Mouse (Mus musculus) G1E-ER4 (cell line): ENCODE results near the gene Hoxd3. TPM values are rescaled to one million over a fixed set of nuclear protein-coding genes. Genes with fewer than 3 reads are reported as not detected.

Experiments
- GATA1 ChIP-seq: IDR thresholded peaks from one replicate; pipeline ENCODE4 v1.8.0; 2012; ENCODE audit warnings: low read length, inconsistent platforms
- polyA plus RNA-seq: library from polyadenylated mRNA; stranded (reverse); fragments of >175 nt; gene quantifications from 2 replicates; pipeline ENCODE4 v1.2.3, GENCODE M21; 2012

Gene Hoxd3
- polyA plus RNA-seq, 1 experiment, result not detected

DNA sequence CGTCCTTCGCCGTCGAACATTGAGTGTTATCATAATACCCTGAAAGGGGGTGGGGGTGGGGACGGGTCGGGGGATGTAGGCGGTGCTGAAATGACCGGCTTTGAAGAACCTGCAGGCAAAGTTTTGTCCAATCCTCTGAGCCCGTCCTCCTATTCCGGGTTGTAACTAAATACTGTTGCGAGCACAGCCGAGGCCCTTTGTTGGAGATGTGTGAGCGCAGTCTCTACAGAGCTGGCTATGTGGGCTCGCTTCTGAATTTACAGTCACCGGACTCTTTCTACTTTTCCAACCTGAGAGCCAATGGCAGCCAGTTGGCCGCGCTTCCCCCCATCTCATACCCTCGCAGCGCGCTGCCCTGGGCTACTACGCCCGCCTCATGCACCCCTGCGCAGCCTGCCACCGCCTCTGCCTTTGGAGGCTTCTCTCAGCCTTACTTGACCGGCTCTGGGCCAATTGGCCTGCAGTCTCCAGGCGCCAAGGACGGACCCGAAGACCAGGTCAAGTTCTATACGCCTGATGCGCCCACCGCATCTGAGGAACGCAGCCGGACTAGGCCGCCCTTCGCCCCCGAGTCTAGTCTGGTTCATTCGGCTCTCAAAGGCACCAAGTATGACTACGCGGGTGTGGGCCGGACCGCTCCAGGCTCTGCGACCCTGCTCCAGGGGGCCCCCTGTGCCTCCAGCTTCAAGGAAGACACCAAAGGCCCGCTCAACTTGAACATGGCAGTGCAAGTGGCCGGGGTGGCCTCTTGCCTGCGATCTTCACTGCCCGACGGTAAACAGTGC is 36.7 kb upstream of the Hoxd3 start, which contains the start of gene Hoxd12:
Gene Hoxd12, plus strand, starts transcription at position 133 of the 785 bp plus-strand sequence.
- no peak for TF ChIP-seq GATA1

- TF ChIP-seq GATA1, result no peak
Observed at GRCm38 (mm10) chr2:74675666-74676282, 36.0 kb upstream of the Hoxd3 start.

DNA sequence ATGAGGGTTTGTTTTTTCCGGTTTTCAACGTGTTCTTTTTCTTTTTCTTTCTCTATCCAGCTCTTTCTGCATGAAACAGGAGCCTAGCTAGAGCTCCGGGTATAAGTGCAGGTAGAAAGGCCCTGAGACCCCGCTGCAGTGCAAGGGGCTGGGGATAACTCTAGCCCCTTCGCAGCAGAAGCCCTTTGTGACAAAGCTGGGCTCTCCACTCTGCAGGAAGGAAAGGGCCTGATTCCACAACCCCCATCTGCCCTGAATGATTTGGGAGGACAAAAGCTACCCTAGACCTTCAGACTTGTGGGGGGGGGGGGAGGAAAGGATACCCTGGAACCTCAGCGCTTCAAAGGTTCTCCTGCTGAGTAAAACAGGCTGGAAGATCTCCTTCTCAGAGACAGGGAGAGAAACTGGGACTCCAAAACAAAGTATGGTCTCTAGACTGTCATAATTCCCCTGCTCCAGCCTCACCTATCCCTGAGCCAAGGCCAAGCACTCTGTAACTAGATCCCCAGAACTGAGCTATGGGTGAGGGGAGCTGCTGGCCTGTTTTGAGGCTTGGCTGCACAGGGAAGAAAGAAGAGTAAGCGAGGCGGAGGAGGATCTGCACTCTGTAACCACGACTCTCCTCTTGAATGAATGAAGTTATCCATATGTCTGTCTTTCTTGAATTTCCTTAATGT is 35.2 kb upstream of the Hoxd3 start:
- no peak for TF ChIP-seq GATA1

GRCm38 (mm10) chr2:74677106-74677505 is 34.6 kb upstream of the Hoxd3 start:
- no peak for TF ChIP-seq GATA1

DNA sequence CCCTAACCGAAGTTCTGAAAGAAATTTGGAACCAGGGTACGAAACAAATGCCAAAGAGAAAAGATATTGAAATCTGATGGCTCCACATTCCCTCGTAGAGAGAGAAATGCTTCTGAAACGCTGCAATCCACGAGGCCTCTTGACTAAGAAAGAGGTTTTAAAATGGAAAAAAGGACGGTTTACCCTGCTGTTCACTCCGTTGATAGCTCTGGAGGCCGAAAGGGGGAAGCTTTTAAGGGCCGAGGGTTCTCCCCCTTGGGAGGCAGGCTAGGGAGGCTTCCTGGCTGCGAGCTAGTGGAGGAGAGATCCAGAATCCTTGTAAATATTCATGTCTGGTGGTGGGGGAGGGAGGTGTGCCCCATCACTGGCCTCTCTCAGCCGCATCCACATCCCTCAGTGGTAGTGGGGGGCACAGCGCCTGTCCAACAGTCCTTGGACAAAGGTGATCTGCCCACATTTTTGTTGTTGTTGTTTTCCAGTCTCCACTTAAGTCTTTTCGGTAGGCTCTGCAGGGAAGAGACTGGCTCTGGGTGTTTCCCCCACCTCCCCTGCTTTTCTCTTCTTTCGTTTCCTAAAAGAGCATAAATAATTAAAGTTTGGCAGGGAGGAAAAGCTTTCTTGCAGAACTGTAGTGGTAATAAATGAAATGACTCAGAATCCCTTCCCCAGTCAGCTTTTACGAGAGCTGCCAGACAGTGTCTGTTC is 32.7 kb upstream of the Hoxd3 start, which contains the start of gene Hoxd11:
Gene Hoxd11, plus strand, starts transcription at position 667 of the 705 bp plus-strand sequence.
- TF ChIP-seq GATA1, result no peak

- no peak for TF ChIP-seq GATA1
Observed at GRCm38 (mm10) chr2:74679596-74679971, 32.1 kb upstream of the Hoxd3 start.

DNA sequence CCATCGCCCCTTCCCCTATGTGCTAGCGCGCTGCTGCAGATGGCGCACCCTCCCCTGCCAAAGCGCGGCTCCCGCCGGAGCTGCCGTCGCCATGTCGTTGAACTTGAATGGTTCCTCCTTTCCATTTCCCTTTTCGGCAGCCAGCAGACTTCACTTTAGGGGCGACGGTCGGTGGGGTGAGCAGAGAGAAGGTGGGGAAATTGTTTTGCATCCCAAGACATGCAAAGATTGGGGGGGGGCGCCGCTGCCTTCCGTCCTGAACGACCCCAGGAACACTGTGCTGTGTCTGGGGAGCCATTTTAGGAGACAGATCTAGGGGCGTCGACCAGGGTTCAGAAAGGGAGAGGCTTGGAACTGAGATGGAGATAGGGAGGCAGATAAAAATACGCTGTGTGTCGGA is 31.7 kb upstream of the Hoxd3 start:
- no peak for TF ChIP-seq GATA1

- TF ChIP-seq GATA1, result no peak
Observed at GRCm38 (mm10) chr2:74680561-74681398, 30.9 kb upstream of the Hoxd3 start.

DNA sequence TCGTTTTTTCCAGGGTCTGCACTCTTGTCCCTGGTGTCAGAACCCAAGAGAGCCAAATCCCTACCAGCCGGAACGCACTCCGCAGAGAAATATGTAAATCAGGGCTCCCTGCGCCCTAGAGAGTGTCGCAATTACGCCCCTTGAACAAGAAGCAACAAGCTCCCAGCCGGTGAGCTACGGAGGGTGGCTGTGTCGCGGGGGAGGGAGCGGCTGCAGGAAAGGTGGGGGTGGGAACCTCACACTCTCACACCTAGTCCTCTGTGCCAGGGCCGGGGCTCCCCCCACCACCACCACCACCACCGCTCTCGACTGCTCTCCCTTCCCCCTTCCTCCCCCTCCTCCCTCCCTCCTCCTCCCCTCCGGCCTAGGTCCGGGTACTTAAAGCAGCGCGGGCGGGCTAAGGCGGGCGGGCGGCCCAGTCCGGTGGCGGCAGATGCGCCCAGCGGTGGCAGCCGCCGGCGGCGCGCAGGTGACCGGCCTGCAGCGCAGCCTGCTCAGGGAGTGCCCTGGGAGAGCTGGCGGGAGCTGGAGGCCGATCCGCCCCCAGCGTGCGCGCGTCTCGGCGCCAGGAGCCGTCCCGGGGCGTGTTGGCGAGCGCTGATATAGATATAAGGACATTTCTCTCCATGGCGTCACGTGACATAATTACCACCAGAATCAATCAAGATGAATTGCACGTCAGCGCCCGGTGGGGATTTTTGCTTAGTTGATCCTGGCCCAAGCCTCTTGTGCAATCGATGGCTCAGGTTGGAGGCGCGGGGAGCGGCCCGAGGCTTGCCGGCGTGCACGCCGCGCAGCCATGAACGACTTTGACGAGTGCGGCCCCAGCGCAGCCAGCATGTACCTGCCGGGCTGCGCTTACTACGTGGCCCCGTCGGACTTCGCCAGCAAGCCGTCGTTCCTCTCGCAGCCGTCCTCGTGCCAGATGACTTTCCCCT is 29.9 kb upstream of the Hoxd3 start:
- no peak for TF ChIP-seq GATA1

DNA sequence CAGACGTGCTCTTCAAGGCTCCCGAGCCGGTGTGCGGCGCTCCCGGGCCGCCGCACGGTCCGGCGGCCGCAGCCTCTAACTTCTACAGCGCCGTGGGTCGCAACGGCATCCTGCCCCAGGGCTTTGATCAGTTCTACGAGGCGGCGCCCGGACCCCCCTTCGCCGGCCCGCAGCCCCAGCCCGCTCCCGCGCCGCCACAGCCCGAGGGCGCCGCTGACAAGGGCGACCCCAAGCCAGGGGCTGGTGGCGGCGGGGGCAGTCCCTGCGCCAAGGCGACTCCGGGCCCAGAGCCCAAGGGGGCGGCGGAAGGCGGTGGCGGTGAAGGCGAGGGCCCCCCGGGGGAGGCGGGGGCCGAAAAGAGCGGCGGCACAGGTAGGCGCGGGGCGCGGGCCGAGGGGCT is 28.9 kb upstream of the Hoxd3 start:
- TF ChIP-seq GATA1, result no peak

- TF ChIP-seq GATA1, result no peak
Observed at GRCm38 (mm10) chr2:74683471-74683951, 28.2 kb upstream of the Hoxd3 start.

GRCm38 (mm10) chr2:74684106-74684505 is 27.6 kb upstream of the Hoxd3 start:
- TF ChIP-seq GATA1, result no peak

- no peak for TF ChIP-seq GATA1
Observed at GRCm38 (mm10) chr2:74685059-74685603, 26.6 kb upstream of the Hoxd3 start.

GRCm38 (mm10) chr2:74686301-74686987 is 25.3 kb upstream of the Hoxd3 start:
- TF ChIP-seq GATA1, result no peak
